Mouse (Mus musculus) forebrain, embryonic 13.5 days (tissue): ENCODE measurements around the gene Gjd3. TPM values are rescaled to one million over a fixed set of nuclear protein-coding genes. Genes with fewer than 3 reads are reported as not detected.
"Not testable (repeated sequence)": the region's sequence is repeated elsewhere in the genome, so short reads cannot be mapped to it uniquely, and the experiment has no call there.

Experiments
- ATAC-seq: fragments of 200-750 bp; cut with Nextera tagmentation; 2 replicates; pipeline ENCODE4 v1.8.0; 2017
- H3K27ac ChIP-seq: fragments of 300-500 bp; sonication (generic); 2 replicates; pipeline ENCODE4 v1.5.1; 2015; ENCODE audit warnings: inconsistent platforms, mild to moderate bottlenecking, moderate library complexity
- H3K27me3 ChIP-seq: fragments of 300-500 bp; sonication (generic); 2 replicates; pipeline ENCODE4 v1.6.1; 2015; ENCODE audit warnings: mild to moderate bottlenecking, inconsistent platforms
- H3K36me3 ChIP-seq: fragments of 300-500 bp; sonication (generic); 2 replicates; pipeline ENCODE4 v1.6.1; 2015; ENCODE audit warnings: mild to moderate bottlenecking, inconsistent platforms; ENCODE audit not compliant: poor library complexity, severe bottlenecking
- H3K4me1 ChIP-seq: fragments of 300-500 bp; sonication (generic); 2 replicates; pipeline ENCODE4 v1.6.1; 2015; ENCODE audit warnings: inconsistent platforms
- H3K4me2 ChIP-seq: fragments of 300-500 bp; sonication (generic); 2 replicates; pipeline ENCODE4 v1.6.1; 2015; ENCODE audit warnings: inconsistent platforms, mild to moderate bottlenecking, moderate library complexity
- H3K4me3 ChIP-seq: fragments of 300-500 bp; sonication (generic); 2 replicates; pipeline ENCODE4 v1.5.1; 2015; ENCODE audit warnings: mild to moderate bottlenecking, inconsistent platforms
- H3K9ac ChIP-seq: fragments of 300-500 bp; sonication (generic); 2 replicates; pipeline ENCODE4 v1.6.1; 2015; ENCODE audit warnings: mild to moderate bottlenecking, inconsistent platforms
- H3K9me3 ChIP-seq: fragments of 300-500 bp; sonication (generic); replicated peaks from 2 replicates; pipeline ENCODE4 v1.6.1; 2016; ENCODE audit warnings: inconsistent platforms
- WGBS: fragments of 180-500 bp; shearing (Covaris S2); methylation state at CpG from one replicate; pipeline ENCODE4 v1.1.7; 2015; 5-methylcytosine and 5-hydroxymethylcytosine counted together
- polyA plus RNA-seq: library from polyadenylated mRNA; unstranded; fragments of >200 nt; fragmentation: Nextera tagmentation; extraction: Ambion mirVana; gene quantifications from 2 replicates; pipeline ENCODE4 v1.2.1, GENCODE M21; 2015

Gjd3 gene
- polyA plus RNA-seq, 1 experiment from 2014 or later, result not detected

DNA sequence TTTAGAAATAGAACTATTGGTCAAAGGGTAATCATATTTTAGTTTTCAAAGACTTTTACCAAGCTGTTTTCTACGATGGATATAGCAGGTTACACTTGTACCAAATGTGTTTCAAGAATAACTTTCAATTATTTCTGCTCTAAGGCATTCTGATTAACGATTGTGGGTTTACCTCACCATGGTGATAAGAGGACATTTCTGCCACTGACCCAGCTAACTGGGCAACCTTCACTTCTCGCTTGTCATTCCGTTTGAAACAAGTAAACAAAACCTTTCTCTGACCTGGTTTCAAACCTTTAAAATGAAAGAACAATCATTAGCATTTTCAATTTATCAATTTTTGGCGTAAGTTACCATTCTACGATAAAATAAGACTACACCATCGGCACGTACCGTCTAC lies 24.0 kb upstream of the Gjd3 start:
- peaks cover 92% of the 10 kb centered on the region for H3K36me3 ChIP-seq
- no peaks in the 10 kb centered on the region for H3K9me3 ChIP-seq
- H3K27me3 ChIP-seq, result no peaks in the 10 kb centered on the region
- ATAC-seq, result no peak
- no peak overlapping the region for H3K27ac ChIP-seq
- H3K4me3 ChIP-seq, result no peak overlapping the region
- H3K4me2 ChIP-seq, result no peak overlapping the region
- no peak overlapping the region for H3K9ac ChIP-seq
- H3K4me1 ChIP-seq, result no peaks in the 10 kb centered on the region
- WGBS, result 93% methylated on average over 9 of the region's 9 CpGs

DNA sequence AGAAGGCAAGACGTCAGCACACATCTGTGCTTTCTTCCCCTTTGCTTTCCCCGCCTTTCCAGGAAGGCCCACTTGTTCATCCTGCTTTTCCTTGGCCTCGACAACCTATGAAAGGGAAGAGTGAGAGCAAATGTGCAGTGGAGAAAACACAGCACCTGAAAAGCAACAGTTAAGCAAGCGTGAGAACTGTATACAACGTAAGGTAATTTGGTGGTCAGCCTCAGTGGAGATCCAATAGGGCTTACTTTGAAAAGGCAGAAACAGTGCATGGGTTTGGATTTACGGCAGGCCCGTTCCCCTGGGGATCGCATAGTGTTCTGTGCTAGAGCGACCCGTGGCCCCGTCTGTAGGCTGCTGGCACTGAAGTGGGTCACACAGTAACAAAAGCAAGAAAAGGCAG lies 16.4 kb upstream of the Gjd3 start:
- H3K36me3 ChIP-seq, result peaks cover 98% of the 10 kb centered on the region
- WGBS, result 94% methylated on average over 11 of the region's 11 CpGs

DNA sequence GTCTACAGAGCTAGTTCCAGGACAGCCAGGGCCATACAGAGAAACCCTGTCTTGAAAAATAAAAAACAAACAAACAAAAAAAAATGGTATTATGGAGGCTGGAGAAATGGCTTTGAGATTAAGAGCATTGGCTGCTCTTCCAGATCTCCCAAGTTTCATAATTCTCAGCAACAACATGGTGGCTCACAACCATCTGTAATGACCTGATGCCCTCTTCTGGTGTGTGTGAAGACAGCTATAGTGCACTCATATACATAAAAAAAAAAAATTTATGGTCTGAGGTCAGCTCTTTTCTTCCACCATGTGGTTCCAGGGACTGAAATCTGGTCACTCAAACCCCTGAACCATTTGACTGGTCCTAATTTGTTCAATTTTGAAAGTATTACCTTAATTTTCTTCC lies 16.0 kb upstream of the Gjd3 start:
- Histone ChIP-seq H3K36me3 (peaks cover 98% of the 10 kb centered on the region), H3K27ac (no peak overlapping the region), H3K4me3 (no peak overlapping the region), H3K9ac (no peak overlapping the region), H3K4me1 (no peaks in the 10 kb centered on the region), H3K9me3 (no peaks in the 10 kb centered on the region), H3K4me2 (no peak overlapping the region), H3K27me3 (no peaks in the 10 kb centered on the region)
- ATAC-seq, result no peak

More for the DNA sequence above, 16.4 kb upstream of the Gjd3 start:
- no peaks in the 10 kb centered on the region for H3K9me3 ChIP-seq
- no peak overlapping the region for H3K27ac ChIP-seq
- no peak overlapping the region for H3K4me2 ChIP-seq
- H3K9ac ChIP-seq, result no peak overlapping the region
- no peaks in the 10 kb centered on the region for H3K4me1 ChIP-seq
- H3K4me3 ChIP-seq, result no peak overlapping the region
- no peaks in the 10 kb centered on the region for H3K27me3 ChIP-seq
- ATAC-seq, result no peak

DNA sequence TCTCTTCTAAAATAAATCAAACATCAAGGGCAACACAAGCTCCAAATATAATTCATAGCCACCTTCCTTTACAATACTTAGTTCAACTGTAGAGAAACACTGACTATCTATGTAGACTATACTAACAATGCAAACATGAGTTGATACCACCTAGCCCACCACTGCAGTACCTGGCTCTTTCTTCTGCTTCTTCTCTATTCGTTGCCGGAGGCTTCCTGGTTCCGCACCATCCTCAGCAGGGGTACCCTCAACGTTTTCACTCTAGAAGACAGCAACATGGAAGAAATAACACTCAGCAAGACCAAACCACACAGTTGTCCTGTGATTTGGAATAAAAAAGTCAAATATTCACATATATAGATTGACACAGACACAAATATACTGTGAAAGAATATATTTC lies 14.8 kb upstream of the Gjd3 start:
- ATAC-seq, result no peak
- H3K9ac ChIP-seq, result no peak overlapping the region
- H3K9me3 ChIP-seq, result no peaks in the 10 kb centered on the region
- no peaks in the 10 kb centered on the region for H3K4me1 ChIP-seq
- no peaks in the 10 kb centered on the region for H3K27me3 ChIP-seq
- H3K4me3 ChIP-seq, result no peak overlapping the region
- WGBS, result 91% methylated on average over 4 of the region's 4 CpGs
- H3K27ac ChIP-seq, result no peak overlapping the region
- peaks cover 99% of the 10 kb centered on the region for H3K36me3 ChIP-seq
- H3K4me2 ChIP-seq, result no peak overlapping the region

DNA sequence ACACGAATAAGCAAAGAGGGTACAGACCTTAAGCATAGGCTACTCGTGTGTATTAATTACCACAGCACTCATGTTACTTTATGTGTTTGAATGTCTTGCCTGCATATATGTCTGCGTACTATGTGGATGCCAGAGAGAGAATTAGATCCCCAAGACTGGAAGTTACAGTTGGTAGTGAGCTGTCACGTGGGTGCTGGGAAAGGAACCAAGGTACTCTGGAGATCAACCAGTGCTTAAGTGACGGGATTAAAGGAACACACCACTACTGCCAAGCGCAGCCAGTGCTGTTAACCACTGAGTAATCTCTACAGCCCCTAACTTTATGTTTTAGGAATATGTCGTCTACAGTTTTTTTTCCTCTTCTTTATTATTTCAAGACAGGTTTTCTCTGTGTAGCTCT lies 13.2 kb upstream of the Gjd3 start:
- H3K27me3 ChIP-seq, result no peaks in the 10 kb centered on the region
- H3K9me3 ChIP-seq, result no peaks in the 10 kb centered on the region
- H3K4me2 ChIP-seq, result no peak overlapping the region
- 95% methylated on average over 7 of the region's 7 CpGs for WGBS
- no peak overlapping the region for H3K9ac ChIP-seq
- no peak for ATAC-seq
- H3K27ac ChIP-seq, result no peak overlapping the region
- peaks cover 97% of the 10 kb centered on the region for H3K36me3 ChIP-seq
- no peak overlapping the region for H3K4me3 ChIP-seq
- no peaks in the 10 kb centered on the region for H3K4me1 ChIP-seq

DNA sequence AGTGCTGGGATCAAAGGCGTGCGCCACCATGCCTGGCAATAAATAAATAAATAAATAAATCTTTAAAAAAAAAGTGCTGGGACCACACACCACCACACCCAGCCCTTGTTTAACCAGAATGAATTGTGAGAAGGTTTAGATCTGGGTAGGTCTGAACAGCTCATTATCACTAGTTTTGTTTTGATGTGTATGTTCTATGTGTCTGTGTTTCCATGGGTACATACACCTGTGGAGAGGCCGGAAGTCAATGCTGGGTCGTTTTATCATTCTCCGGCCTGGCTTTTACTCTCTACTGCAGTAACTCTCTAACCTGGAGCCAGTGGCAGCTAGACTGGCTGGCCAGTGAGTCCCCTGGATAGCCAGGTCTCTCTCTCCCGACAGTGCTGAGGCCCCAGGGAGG lies 8.1 kb upstream of the Gjd3 start:
- ATAC-seq, result no peak
- no peak overlapping the region for H3K27ac ChIP-seq
- no peaks in the 10 kb centered on the region for H3K4me1 ChIP-seq
- H3K9me3 ChIP-seq, result no peaks in the 10 kb centered on the region
- no peak overlapping the region for H3K4me3 ChIP-seq
- 86% methylated on average over 6 of the region's 6 CpGs for WGBS
- H3K27me3 ChIP-seq, result no peaks in the 10 kb centered on the region
- peaks cover 54% of the 10 kb centered on the region for H3K36me3 ChIP-seq
- H3K4me2 ChIP-seq, result no peak overlapping the region
- H3K9ac ChIP-seq, result no peak overlapping the region

DNA sequence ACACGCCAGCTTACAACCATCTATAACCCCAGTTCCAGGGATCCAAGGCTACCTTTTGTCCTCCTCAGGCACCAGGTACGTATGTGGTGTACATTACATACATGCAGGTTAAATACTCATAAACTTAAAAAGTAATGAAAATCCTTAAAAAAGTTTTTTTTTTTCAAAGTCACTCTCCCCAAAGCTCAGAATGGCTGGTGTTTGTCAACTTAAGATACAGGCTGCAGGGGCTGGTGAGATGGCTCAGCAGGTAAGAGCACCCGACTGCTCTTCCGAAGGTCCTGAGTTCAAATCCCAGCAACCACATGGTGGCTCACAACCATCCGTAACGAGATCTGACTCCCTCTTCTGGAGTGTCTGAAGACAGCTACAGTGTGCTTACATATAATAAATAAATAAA lies 5.4 kb upstream of the Gjd3 start:
- H3K4me1 ChIP-seq, ATAC-seq, H3K4me3 ChIP-seq, H3K9me3 ChIP-seq, H3K4me2 ChIP-seq, H3K9ac ChIP-seq, H3K27ac ChIP-seq: not testable (repeated sequence)
- 90% methylated on average over 6 of the region's 6 CpGs for WGBS
- peaks cover 29% of the 10 kb centered on the region for H3K36me3 ChIP-seq
- peaks cover 11% of the 10 kb centered on the region for H3K27me3 ChIP-seq

DNA sequence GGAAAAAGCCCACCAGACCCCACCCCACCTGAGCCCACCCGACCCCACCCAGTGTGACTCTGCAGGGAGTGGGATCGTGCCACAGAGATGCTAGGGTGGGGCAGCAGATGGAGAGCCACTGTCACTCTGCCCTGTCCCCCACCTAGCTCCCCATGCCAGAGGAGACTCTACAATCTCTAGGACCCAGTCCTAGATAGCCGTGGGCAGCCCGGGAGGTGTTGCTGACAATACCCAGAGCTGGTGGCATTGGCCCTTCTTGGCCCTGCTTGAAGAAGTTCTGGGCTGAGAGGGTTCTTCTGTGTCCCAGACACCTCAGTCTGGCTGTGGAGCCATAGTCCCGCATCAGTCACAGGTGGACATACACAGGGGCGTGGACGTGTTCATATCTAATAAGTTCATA lies 2.7 kb upstream of the Gjd3 start:
- H3K36me3 ChIP-seq, result peaks cover 7% of the 10 kb centered on the region; the same call in 1 of the 2 replicates
- ATAC-seq, result no peak
- H3K9me3 ChIP-seq, result no peaks in the 10 kb centered on the region
- 94% methylated on average over 7 of the region's 7 CpGs for WGBS
- H3K9ac ChIP-seq, result no peak overlapping the region
- peaks cover 35% of the 10 kb centered on the region for H3K27me3 ChIP-seq
- H3K4me3 ChIP-seq, result no peak overlapping the region
- peaks cover 17% of the 10 kb centered on the region; the same call in 1 of the 2 replicates for H3K4me1 ChIP-seq
- H3K27ac ChIP-seq, result no peak overlapping the region
- H3K4me2 ChIP-seq, result no peak overlapping the region

DNA sequence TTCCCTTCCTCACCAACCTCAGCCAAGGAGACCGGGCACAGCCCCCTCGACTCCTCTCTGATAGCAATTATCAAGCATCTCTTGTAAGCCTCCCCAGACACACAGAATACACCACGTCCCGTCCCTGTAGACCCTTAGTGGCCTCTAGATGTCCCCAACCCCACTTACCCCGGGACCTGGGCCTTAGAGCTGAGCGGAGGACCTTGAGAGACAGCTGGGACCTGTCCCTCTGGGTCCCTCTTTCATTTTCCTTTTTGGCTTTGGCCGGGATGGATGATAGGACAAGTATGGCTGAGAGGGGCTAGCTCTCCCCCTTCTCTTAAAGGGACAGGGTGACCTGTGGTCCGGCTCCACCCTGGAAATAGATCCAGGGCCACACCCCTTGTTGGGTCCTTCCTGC lies 735 bp upstream of the Gjd3 start:
- ATAC-seq, result no peak
- WGBS, result 48% methylated on average over 8 of the region's 8 CpGs
- peaks cover under 1% of the 10 kb centered on the region; the same call in 1 of the 2 replicates for H3K36me3 ChIP-seq
- H3K9me3 ChIP-seq, result no peaks in the 10 kb centered on the region
- H3K4me1 ChIP-seq, result peaks cover 17% of the 10 kb centered on the region; the same call in 1 of the 2 replicates
- no peak overlapping the region for H3K4me2 ChIP-seq
- H3K9ac ChIP-seq, result no peak overlapping the region
- no peak overlapping the region for H3K27ac ChIP-seq
- H3K4me3 ChIP-seq, result no peak overlapping the region
- peaks cover 35% of the 10 kb centered on the region for H3K27me3 ChIP-seq

DNA sequence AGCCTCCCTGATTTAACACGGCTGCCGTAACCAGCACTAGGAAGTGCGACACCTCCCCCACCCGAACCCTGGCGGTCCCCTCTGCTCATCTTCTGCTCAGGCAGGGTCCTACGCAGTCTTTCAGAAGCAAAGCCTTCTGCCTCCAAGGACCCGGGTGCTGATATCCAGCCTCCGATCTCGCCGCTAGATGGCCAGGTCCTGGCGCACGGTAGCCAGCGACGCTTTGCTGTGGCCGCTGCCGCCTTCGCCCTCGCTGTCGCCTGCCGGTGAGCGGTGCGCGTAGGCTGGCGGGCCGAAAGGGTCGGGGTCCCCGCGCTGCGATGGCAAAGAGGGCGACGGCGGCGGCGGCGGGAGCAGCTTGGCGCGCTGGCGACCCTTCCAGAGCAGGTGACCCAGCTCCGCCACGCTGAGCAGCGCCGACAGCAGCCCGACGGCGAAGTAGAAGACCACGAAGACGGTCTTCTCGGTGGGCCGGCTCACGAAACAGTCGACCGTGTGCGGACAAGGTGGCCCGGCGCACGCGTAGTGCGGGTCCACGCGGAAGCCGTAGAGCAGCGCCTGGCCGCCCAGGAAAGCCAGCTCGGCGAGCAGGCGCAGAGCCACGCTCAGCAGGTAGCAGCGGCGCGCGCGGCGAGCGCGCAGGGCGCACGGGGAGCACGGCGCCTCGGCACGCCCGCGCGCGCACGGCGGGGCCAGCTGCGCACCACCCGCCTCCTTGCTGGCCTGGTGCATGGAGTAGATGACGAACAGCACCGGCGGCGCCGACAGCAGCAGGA lies 631 bp downstream of the Gjd3 start:
- WGBS, result under 1% methylated on average over 94 of the region's 94 CpGs
- peaks cover 35% of the 10 kb centered on the region for H3K27me3 ChIP-seq
- peak; percentile 80 for ATAC-seq
- peaks cover 17% of the 10 kb centered on the region; the same call in 1 of the 2 replicates for H3K4me1 ChIP-seq
- H3K9me3 ChIP-seq, result no peaks in the 10 kb centered on the region
- peak overlapping the region; percentile 71 for H3K27ac ChIP-seq
- peak overlapping the region; percentile 56 for H3K4me3 ChIP-seq
- no peaks in the 10 kb centered on the region for H3K36me3 ChIP-seq
- H3K9ac ChIP-seq, result peak overlapping the region; percentile 72
- H3K4me2 ChIP-seq, result peak overlapping the region; percentile 83

DNA sequence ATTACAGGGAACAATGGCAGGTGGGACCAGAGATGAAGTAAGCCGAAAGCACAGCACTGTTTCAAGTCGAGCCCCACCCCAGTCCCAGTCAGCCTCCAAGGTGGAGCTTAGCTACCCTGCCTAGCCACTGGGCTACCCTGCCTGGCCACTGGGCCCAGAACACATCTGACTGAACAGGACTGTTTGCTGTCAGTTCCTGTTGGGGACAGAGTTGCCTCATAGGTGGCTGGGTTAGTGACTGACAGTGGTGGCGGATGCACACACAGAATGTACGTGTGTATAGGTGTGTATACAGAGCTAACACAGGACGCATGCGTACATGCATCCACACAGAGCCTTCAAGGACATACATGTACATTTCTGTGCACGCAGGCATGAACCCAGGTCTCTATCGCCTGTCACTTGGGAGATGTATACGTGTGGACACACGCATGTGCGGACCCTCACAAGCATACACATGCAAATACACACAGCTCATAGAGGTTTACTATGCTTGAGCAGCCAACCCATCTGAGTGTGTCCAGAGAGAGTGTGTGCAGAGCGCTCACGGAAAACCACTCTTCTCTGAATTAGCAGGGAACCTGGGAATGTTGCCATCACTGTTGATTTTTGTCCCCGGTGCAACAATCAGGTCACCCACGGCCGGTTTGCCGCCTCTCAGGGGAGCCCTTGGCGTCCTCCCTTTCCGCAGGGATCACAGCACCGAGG lies 1.4 kb downstream of the Gjd3 start:
- 35% methylated on average over 20 of the region's 20 CpGs for WGBS
- peaks cover 35% of the 10 kb centered on the region for H3K27me3 ChIP-seq
- peak overlapping the region; percentile 83 for H3K4me2 ChIP-seq
- H3K4me1 ChIP-seq, result peaks cover 17% of the 10 kb centered on the region; the same call in 1 of the 2 replicates
- peak overlapping the region; percentile 71 for H3K27ac ChIP-seq
- peak; percentile 31; the same call in 1 of the 2 replicates for ATAC-seq
- H3K4me3 ChIP-seq, result peak overlapping the region; percentile 56
- no peaks in the 10 kb centered on the region for H3K9me3 ChIP-seq
- H3K36me3 ChIP-seq, result no peaks in the 10 kb centered on the region
- H3K9ac ChIP-seq, result peak overlapping the region; percentile 72

DNA sequence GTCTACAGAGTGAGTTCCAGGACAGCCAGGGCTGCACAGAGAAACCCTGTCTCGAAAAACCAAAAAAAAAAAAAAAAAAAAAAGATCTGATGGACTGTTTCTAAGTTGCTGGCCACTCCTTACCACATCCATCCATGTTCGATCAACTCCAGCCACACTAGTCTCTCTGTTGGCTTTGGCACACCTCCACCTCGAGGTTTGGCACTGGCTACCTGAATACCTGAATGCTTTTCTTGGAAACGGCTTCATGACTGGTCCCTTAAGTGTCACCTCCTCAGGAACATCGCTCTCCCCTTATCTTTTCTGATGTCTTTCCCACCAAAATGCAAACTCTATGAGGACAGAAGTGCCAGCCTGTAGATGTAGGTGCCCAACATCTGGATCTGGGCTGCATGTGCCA lies 3.5 kb downstream of the Gjd3 start:
- Histone ChIP-seq H3K4me1 (peaks cover 17% of the 10 kb centered on the region; the same call in 1 of the 2 replicates), H3K36me3 (no peaks in the 10 kb centered on the region), H3K27me3 (peaks cover 35% of the 10 kb centered on the region), H3K4me2 (no peak overlapping the region), H3K27ac (no peak overlapping the region), H3K4me3 (no peak overlapping the region), H3K9ac (no peak overlapping the region), H3K9me3 (no peaks in the 10 kb centered on the region)
- WGBS, result 83% methylated on average over 5 of the region's 5 CpGs
- no peak for ATAC-seq
